Mouse (Mus musculus) gastrocnemius, adult 8-10 months (tissue): Measurements from ENCODE around the gene Ctla2a. TPM values are rescaled to one million over a fixed set of nuclear protein-coding genes. Genes with fewer than 3 reads are reported as not detected.
"Not testable (repeated sequence)": the region's sequence is repeated elsewhere in the genome, so short reads cannot be mapped to it uniquely, and the experiment has no call there.

Experiments
- DNase-seq, 2 experiments: peaks; one replicate each; pipeline ENCODE4 v3.0.0; 2022; ENCODE audit warnings: low spot score in 2 of 2
- total RNA-seq, 4 experiments: library from RNA; stranded (reverse); gene quantifications; 2 replicates each; pipeline ENCODE4 v1.2.4; 2022

Ctla2a gene
- total RNA-seq: 10 to 100 TPM; 10.6 to 33.5 (median 15.2) TPM

DNA sequence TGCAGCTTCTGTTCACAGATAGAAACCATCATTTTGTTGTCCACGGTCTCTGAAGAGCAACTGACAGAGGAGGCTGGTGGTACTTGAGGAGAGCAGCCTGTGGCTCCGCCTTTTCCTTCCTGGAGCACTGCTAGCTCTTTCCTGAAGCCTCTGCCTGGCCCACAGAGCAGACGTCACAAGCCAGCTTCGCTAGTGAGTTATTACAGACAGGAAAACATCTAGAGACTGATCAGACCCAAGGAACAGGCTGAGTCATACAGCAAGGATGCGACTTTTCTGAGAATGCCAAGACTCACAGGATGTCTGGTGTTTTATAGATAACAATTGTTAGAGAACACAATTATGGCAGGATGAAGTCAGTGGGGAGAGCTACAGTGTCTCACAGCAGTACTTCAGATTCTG, at the start of gene Ctla2a, which contains the start of gene Gm49391:
TSS of gene Ctla2a (minus strand) at position 126 of the 402 bp plus-strand sequence.
TSS of gene Gm49391 (minus strand) at position 72 of the 402 bp plus-strand sequence.
- DNase-seq: peak in 1 of 2 experiments; percentile 3

DNA sequence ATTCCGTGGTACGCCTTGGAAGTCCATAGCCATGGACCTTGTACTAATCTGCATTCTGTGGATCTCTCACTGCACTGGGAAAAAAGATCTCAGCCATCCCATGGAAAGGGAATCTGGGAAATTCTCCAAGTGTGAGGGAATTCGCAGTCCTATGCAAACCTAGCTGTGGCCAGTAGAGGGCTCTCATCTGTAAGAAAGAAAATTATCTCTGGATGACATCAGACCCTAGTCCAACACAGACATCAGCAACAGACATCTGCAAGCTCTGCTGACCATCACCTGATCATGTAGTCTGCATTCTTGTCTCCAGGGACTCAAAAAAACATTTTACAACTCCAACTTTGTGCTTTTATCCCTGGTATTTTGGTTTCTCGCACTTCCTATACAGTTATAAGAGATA, 35.9 kb upstream of the Ctla2a start:
- not testable (repeated sequence) for DNase-seq

DNA sequence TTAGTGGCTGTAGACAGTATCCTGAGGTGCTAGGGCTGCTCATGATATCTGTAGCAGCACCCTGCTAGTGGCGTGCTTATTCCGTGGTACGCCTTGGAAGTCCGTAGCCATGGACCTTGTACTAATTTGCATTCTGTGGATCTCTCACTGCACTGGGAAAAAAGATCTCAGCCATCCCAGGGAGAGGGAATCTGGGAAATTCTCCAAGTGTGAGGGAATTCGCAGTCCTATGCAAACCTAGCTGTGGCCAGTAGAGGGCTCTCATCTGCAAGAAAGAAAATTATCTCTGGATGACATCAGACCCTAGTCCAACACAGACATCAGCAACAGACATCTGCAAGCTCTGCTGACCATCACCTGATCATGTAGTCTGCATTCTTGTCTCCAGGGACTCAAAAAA, 27.6 kb upstream of the Ctla2a start:
- not testable (repeated sequence) for DNase-seq

DNA sequence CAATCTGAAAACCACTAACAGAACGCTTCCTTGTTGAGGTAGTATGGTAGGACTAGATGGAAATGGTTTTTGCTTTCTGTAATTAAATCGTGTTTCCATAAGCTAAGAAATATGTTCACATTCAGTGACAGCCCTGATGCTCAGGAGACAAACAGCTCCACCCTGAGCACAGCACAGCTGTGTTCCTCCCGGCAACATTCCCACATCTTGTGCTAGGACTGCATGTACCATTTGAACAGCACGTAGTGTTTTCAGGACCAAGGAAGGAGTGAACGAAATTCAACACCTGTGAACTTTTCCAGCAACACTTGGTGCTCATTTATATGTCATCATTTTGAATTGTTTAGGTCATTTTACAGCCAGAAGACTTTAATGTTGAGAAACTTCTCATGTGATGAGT, 25.3 kb upstream of the Ctla2a start:
- DNase-seq: no peak

DNA sequence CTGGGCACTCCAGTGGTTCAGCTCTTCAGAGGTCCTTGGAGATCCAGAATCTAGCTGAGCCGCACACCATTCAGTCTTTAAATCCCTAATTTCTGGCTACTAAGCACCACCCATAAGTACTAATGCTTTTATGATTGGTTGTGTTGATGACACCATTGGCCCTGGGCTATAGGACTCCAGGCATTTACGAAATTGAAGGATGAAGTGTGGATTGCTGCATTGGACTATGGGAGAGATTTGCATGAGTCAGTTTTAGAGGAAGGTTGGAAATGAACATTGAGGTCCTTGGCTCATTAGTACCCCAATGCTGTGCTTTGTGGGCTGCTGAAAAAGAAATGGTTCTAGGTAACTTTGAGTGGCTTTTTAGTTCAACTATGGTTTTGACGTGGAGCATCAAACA, 5.5 kb upstream of the Ctla2a start, which contains the start of gene Tpbpa:
TSS of gene Tpbpa (minus strand) at position 101 of the 400 bp plus-strand sequence.
- DNase-seq: not testable (repeated sequence)

DNA sequence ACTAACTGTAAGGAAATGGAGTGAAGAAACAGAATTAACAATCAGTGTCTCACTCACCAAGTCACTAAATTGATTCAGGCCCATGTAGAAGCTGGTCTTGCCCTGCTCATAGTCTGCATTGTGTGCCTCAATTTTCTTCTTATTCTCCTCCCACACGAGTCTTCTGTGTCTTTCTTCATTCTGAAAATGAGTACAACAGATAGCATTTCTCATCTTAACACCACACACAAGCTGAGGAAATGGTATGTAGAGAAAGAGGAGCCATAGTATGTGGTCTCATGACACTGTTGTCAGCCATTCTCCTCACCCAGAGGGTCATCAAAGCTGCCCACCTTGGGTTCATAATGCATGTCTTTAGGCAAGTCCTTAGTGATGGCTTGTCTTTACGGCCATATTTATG, 935 bp downstream of the Ctla2a start, which contains the start of gene Gm49393:
TSS of gene Gm49393 (minus strand) at position 101 of the 400 bp plus-strand sequence.
- not testable (repeated sequence) for DNase-seq

DNA sequence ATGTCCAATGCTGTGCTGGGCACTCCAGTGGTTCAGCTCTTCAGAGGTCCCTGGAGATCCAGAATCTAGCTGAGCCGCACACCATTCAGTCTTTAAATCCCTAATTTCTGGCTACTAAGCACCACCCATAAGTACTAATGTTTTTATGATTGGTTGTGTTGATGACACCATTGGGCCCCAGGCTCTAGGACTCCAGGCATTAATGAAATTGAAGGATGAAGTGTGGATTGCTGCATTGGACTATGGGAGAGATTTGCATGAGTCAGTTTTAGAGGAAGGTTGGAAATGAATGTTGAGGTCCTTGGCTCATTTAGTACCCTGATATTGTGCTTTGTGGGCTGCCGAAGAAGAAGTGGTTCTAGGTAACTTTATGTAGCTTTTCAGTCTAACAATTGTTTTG, 31.6 kb downstream of the Ctla2a start, which contains the start of gene Tpbpb:
TSS of gene Tpbpb (minus strand) at position 101 of the 400 bp plus-strand sequence.
- DNase-seq: not testable (repeated sequence)

DNA sequence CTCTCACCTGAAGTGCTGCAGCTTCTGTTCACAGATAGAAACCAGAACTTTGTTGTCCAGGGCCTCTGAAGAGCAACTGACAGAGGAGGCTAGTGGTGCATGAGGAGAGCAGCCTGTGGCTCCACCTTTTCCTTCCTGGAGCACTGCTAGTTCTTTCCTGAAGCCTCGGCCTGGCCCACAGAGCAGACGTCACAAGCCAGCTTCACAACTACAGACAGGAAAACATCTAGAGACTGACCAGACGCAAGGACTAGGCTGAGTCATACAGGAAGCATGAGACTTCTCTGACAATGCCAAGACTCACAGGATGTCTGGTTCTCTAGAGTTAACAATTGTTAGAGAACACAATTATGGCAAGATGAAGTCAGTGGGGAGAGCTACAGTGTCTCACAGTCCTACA, 39.1 kb downstream of the Ctla2a start, which contains the start of gene Ctla2b:
TSS of gene Ctla2b (minus strand) at position 120 of the 400 bp plus-strand sequence.
- DNase-seq: peak; percentile 5 to 19

DNA sequence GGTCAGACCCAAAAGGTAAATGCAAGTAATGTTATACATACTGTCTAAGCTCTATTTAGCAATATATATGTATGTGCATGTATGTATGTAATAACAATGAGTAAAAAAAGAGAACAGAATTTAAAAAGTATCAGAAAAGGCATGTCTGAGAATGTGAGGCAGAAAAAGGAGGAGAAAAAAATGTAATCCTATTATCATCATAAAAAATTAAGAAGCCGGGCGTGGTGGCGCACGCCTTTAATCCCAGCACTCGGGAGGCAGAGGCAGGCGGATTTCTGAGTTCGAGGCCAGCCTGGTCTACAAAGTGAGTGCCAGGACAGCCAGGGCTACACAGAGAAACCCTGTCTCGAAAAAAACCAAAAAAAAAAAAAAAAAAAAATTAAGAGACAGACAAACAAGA, 39.6 kb downstream of the Ctla2a start, which contains the start of gene Gm49392:
TSS of gene Gm49392 (minus strand) at position 101 of the 400 bp plus-strand sequence.
- not testable (repeated sequence) for DNase-seq

DNA sequence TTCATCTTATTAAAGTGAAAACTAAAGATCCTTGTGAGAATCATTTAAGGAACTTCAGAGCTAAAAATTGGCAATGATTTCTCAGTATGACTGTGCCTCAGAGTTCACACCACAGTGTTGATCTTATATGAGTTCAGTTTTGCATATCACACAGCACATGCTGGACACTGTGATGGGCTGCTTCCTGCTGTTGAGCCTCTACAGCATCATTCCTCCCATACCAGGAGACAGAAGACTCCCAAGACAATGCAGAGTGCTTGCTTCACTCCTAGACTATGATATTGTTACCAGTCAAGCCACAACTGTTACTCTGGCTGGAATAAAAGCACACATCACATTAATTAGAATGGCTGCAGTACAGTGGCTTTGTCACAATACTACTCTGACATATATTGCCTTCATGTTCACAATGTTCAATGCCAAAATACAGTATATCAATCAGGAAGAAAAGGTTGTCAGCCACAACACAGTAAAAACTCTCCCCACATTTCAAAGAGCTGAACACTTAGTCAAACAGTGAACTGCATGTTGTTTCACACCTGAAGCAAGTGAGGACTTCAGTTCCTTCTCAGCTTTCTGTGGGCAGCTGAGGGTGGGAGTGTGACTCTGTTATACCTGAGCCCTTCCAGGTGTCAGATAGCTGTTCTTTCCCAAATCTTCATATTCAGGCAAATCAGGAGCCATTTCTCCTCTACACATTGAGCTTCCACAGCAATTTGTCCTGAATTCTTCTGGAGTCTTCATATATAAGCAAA, 40.8 kb downstream of the Ctla2a start:
- no peak for DNase-seq

DNA sequence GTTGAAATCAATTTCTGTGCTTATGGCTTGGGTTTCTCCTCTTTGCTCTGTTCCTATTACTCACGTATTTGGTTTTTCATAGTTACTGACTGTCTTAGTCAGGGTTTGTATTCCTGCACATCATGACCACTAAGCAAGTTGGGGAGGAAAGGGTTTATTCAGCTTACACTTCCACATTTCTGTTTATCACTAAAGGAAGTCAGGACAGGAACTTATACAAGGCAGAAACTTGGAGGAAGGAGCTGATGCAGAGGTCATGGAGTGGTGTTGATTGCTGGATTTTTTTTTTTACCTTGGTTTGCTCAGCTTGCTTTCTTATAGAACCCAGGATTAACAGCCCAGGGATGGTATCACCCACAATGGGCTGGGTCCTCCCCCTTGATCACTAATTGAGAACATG, 44.1 kb downstream of the Ctla2a start:
- DNase-seq: no peak

Other genes starting within 250 kb of the Ctla2a start
- not detected for gene BC051665, start 150.3 kb downstream of the Ctla2a start, total RNA-seq
- gene Ctsll3, start 133.8 kb downstream of the Ctla2a start, total RNA-seq: not detected
- gene 4930486L24Rik, start 72.2 kb downstream of the Ctla2a start, total RNA-seq: under 1 TPM in 3 of 4 experiments, not detected in 1; 0.36 to 0.72 (median 0.56) TPM
- under 1 TPM in 1 of 4 experiments, not detected in 3; 0.80 TPM for gene Gm49392, start 39.7 kb downstream of the Ctla2a start, total RNA-seq
- 1 to 10 TPM; 1.0 to 2.0 (median 1.3) TPM for gene Ctla2b, start 39.2 kb downstream of the Ctla2a start, total RNA-seq
- gene Tpbpb, start 31.7 kb downstream of the Ctla2a start, total RNA-seq: not detected
- under 1 TPM in 1 of 4 experiments, not detected in 3; 0.61 TPM for gene Gm49393, start 1.0 kb downstream of the Ctla2a start, total RNA-seq
- gene Gm49391, start 54 bp downstream of the Ctla2a start, total RNA-seq: 1 to 10 TPM in 1 of 4 experiments, under 1 TPM in 3; 0.48 to 2.7 (median 0.55) TPM
- not detected for gene Tpbpa, start 5.4 kb upstream of the Ctla2a start, total RNA-seq
- not detected for gene Ctsj, start 69.3 kb upstream of the Ctla2a start, total RNA-seq
- not detected for gene Ctsq, start 104.0 kb upstream of the Ctla2a start, total RNA-seq
- not detected for gene Ctsr, start 227.6 kb upstream of the Ctla2a start, total RNA-seq